Mouse (Mus musculus) megakaryocyte, embryonic 14.5 days (primary cell): Measurements from ENCODE around the gene Enox1.

Experiments
- FLI1 ChIP-seq: IDR thresholded peaks from 2 replicates; pipeline ENCODE4 v1.6.1; 2012; ENCODE audit warnings: low read length, inconsistent platforms, mixed read lengths
- GATA1 ChIP-seq: IDR thresholded peaks from 3 replicates; pipeline ENCODE4 v1.6.1; 2012; ENCODE audit warnings: mixed read lengths, low read length, inconsistent platforms, borderline replicate concordance

- TF ChIP-seq GATA1 (no peak), FLI1 (no peak)
These were observed 235.9 kb downstream of the Enox1 start for GRCm38 (mm10) chr14:77392476-77392875.
